Mouse (Mus musculus) stomach, postnatal 0 days (tissue): Measurements from ENCODE around the gene Thsd7a. TPM values are rescaled to one million over a fixed set of nuclear protein-coding genes. Genes with fewer than 3 reads are reported as not detected.
A peak's percentile ranks its signal among the peaks of the same experiment; 100 is the strongest.

Experiments
- ATAC-seq: fragments of 200-750 bp; cut with Nextera tagmentation; 2 replicates; pipeline ENCODE4 v1.8.0; 2017; ENCODE audit not compliant: low FRiP score, low TSS enrichment
- DNase-seq: peaks from one replicate; pipeline ENCODE4 v3.0.0-alpha.2; 2016; ENCODE audit warnings: low spot score
- H3K27ac ChIP-seq: fragments of 300-500 bp; sonication (generic); replicated peaks from 2 replicates; pipeline ENCODE4 v1.5.1; 2014; ENCODE audit warnings: mild to moderate bottlenecking, control low read depth
- H3K27me3 ChIP-seq: fragments of 300-500 bp; sonication (generic); 2 replicates; pipeline ENCODE4 v1.6.1; 2014; ENCODE audit warnings: low read length; ENCODE audit not compliant: control insufficient read depth, insufficient read depth
- H3K36me3 ChIP-seq: fragments of 300-500 bp; sonication (generic); 2 replicates; pipeline ENCODE4 v1.6.1; 2014; ENCODE audit warnings: low read length, mixed read lengths; ENCODE audit not compliant: control insufficient read depth, insufficient read depth
- H3K4me1 ChIP-seq: fragments of 300-500 bp; sonication (generic); replicated peaks from 2 replicates; pipeline ENCODE4 v1.6.1; 2014; ENCODE audit warnings: antibody characterized with exemption; ENCODE audit not compliant: control insufficient read depth, insufficient read depth
- H3K4me2 ChIP-seq: fragments of 300-500 bp; sonication (generic); replicated peaks from 2 replicates; pipeline ENCODE4 v1.6.1; 2014; ENCODE audit warnings: low read depth, mild to moderate bottlenecking, control low read depth, moderate library complexity
- H3K4me3 ChIP-seq: fragments of 300-500 bp; sonication (generic); 2 replicates; pipeline ENCODE4 v1.5.1; 2014; ENCODE audit warnings: low read depth, low read length, control low read depth
- H3K9ac ChIP-seq: fragments of 300-500 bp; sonication (generic); 2 replicates; pipeline ENCODE4 v1.6.1; 2014; ENCODE audit warnings: mild to moderate bottlenecking, low read length, control low read depth, mixed read lengths
- H3K9me3 ChIP-seq: fragments of 300-500 bp; sonication (generic); 2 replicates; pipeline ENCODE4 v1.6.1; 2016; ENCODE audit warnings: low read length; ENCODE audit not compliant: control insufficient read depth
- CTCF ChIP-seq: IDR thresholded peaks from 2 replicates; pipeline ENCODE4 v1.5.1; 2016; ENCODE audit warnings: antibody characterized with exemption, low read depth, mild to moderate bottlenecking, moderate library complexity
- EP300 ChIP-seq: optimal IDR thresholded peaks from 2 replicates; pipeline ENCODE3; 2016; ENCODE audit warnings: antibody characterized with exemption
- WGBS: fragments of 180-500 bp; shearing (Covaris S2); extraction: QIAGEN DNeasy Blood & Tissue Kit; methylation state at CpG from one replicate; pipeline ENCODE4 v1.1.7; 2014; 5-methylcytosine and 5-hydroxymethylcytosine counted together
- polyA plus RNA-seq: library from polyadenylated mRNA; unstranded; fragments of >200 nt; fragmentation: Nextera tagmentation; extraction: Ambion mirVana; gene quantifications from 2 replicates; pipeline ENCODE4 v1.2.1, GENCODE M21; 2015

Thsd7a gene
- polyA plus RNA-seq, 1 experiment from 2014 or later: 1.1 TPM

GRCm38 (mm10) chr6:12419070-12419469, 330.1 kb downstream of the Thsd7a start:
- Histone ChIP-seq H3K27ac (no peak overlapping the region), H3K36me3 (no peaks in the 10 kb centered on the region), H3K27me3 (no peaks in the 10 kb centered on the region), H3K9me3 (no peaks in the 10 kb centered on the region), H3K4me1 (no peaks in the 10 kb centered on the region), H3K4me2 (no peak overlapping the region), H3K4me3 (no peak overlapping the region), H3K9ac (no peak overlapping the region)
- no peak for DNase-seq
- 91% methylated on average over 10 of the region's 10 CpGs for WGBS
- TF ChIP-seq CTCF: peak; percentile 22; the same call in 1 of the 2 replicates
- TF ChIP-seq EP300: no peak
- no peak for ATAC-seq

- no peak overlapping the region for H3K4me2 ChIP-seq
- no peaks in the 10 kb centered on the region for H3K4me1 ChIP-seq
- no peaks in the 10 kb centered on the region for H3K27me3 ChIP-seq
- H3K9ac ChIP-seq: no peak overlapping the region
- 62% methylated on average over 4 of the region's 4 CpGs for WGBS
- no peak overlapping the region for H3K4me3 ChIP-seq
- DNase-seq (no peak), ATAC-seq (no peak)
- H3K36me3 ChIP-seq: no peaks in the 10 kb centered on the region
- H3K27ac ChIP-seq: no peak overlapping the region
- TF ChIP-seq CTCF: no peak
- no peak for TF ChIP-seq EP300
- no peaks in the 10 kb centered on the region for H3K9me3 ChIP-seq
Observed at GRCm38 (mm10) chr6:12416976-12417375, 332.2 kb downstream of the Thsd7a start.

GRCm38 (mm10) chr6:12404441-12404840, 344.8 kb downstream of the Thsd7a start:
- ATAC-seq: no peak
- WGBS: 76% methylated on average over 2 of the region's 2 CpGs
- Histone ChIP-seq H3K9ac (no peak overlapping the region), H3K27ac (no peak overlapping the region), H3K27me3 (no peaks in the 10 kb centered on the region), H3K4me3 (no peak overlapping the region), H3K36me3 (no peaks in the 10 kb centered on the region), H3K4me1 (no peaks in the 10 kb centered on the region), H3K9me3 (no peaks in the 10 kb centered on the region), H3K4me2 (no peak overlapping the region)
- no peak for DNase-seq
- TF ChIP-seq EP300: no peak
- no peak for TF ChIP-seq CTCF

GRCm38 (mm10) chr6:12402996-12403395, 346.2 kb downstream of the Thsd7a start:
- no peak overlapping the region for H3K4me3 ChIP-seq
- no peak overlapping the region for H3K4me2 ChIP-seq
- WGBS: 92% methylated on average over 1 of the region's 1 CpGs
- ATAC-seq: no peak
- DNase-seq: no peak
- no peak overlapping the region for H3K9ac ChIP-seq
- H3K9me3 ChIP-seq: no peaks in the 10 kb centered on the region
- no peaks in the 10 kb centered on the region for H3K27me3 ChIP-seq
- H3K4me1 ChIP-seq: no peaks in the 10 kb centered on the region
- no peaks in the 10 kb centered on the region for H3K36me3 ChIP-seq
- no peak for TF ChIP-seq EP300
- TF ChIP-seq CTCF: no peak
- no peak overlapping the region for H3K27ac ChIP-seq

GRCm38 (mm10) chr6:12397776-12398522, 351.3 kb downstream of the Thsd7a start:
- no peak for TF ChIP-seq CTCF
- TF ChIP-seq EP300: no peak
- Histone ChIP-seq H3K27ac (no peak overlapping the region), H3K36me3 (no peaks in the 10 kb centered on the region), H3K9me3 (no peaks in the 10 kb centered on the region), H3K4me2 (no peak overlapping the region), H3K4me1 (no peaks in the 10 kb centered on the region), H3K27me3 (no peaks in the 10 kb centered on the region), H3K9ac (no peak overlapping the region), H3K4me3 (no peak overlapping the region)
- no peak for ATAC-seq
- WGBS: 87% methylated on average over 8 of the region's 8 CpGs
- DNase-seq: no peak

GRCm38 (mm10) chr6:12393574-12394380, 355.4 kb downstream of the Thsd7a start:
- ATAC-seq: no peak
- TF ChIP-seq EP300: no peak
- no peak for TF ChIP-seq CTCF

More at GRCm38 (mm10) chr6:12393574-12394380, 355.4 kb downstream of the Thsd7a start:
- H3K9ac ChIP-seq: no peak overlapping the region
- 69% methylated on average over 2 of the region's 2 CpGs for WGBS
- no peaks in the 10 kb centered on the region for H3K9me3 ChIP-seq
- H3K4me2 ChIP-seq: no peak overlapping the region
- H3K27ac ChIP-seq: no peak overlapping the region
- H3K27me3 ChIP-seq: no peaks in the 10 kb centered on the region
- H3K4me3 ChIP-seq: no peak overlapping the region
- DNase-seq: no peak
- H3K36me3 ChIP-seq: no peaks in the 10 kb centered on the region
- H3K4me1 ChIP-seq: no peaks in the 10 kb centered on the region
